Mouse (Mus musculus) hindbrain, embryonic 13.5 days (tissue): ENCODE measurements around the gene Fnip2. TPM values are rescaled to one million over a fixed set of nuclear protein-coding genes. Genes with fewer than 3 reads are reported as not detected.
"Not testable (repeated sequence)": the region's sequence is repeated elsewhere in the genome, so short reads cannot be mapped to it uniquely, and the experiment has no call there.

Experiments used
- ATAC-seq: fragments of 200-750 bp; cut with Nextera tagmentation; 2 replicates; pipeline ENCODE4 v1.8.0; 2017; ENCODE audit warnings: moderate TSS enrichment; ENCODE audit not compliant: low FRiP score
- H3K27ac ChIP-seq: fragments of 300-500 bp; sonication (generic); 2 replicates; pipeline ENCODE4 v1.5.1; 2015; ENCODE audit warnings: inconsistent platforms, mild to moderate bottlenecking, moderate library complexity
- H3K27me3 ChIP-seq: fragments of 300-500 bp; sonication (generic); 2 replicates; pipeline ENCODE4 v1.6.1; 2015; ENCODE audit warnings: mild to moderate bottlenecking, inconsistent platforms
- H3K36me3 ChIP-seq: fragments of 300-500 bp; sonication (generic); 2 replicates; pipeline ENCODE4 v1.6.1; 2015; ENCODE audit warnings: mild to moderate bottlenecking, inconsistent platforms
- H3K4me1 ChIP-seq: fragments of 300-500 bp; sonication (generic); replicated peaks from 2 replicates; pipeline ENCODE4 v1.6.1; 2015; ENCODE audit warnings: inconsistent platforms
- H3K4me2 ChIP-seq: fragments of 300-500 bp; sonication (generic); 2 replicates; pipeline ENCODE4 v1.6.1; 2015; ENCODE audit warnings: inconsistent platforms, mild to moderate bottlenecking, moderate library complexity
- H3K4me3 ChIP-seq: fragments of 300-500 bp; sonication (generic); 2 replicates; pipeline ENCODE4 v1.5.1; 2015; ENCODE audit warnings: mild to moderate bottlenecking, inconsistent platforms
- H3K9ac ChIP-seq: fragments of 300-500 bp; sonication (generic); 2 replicates; pipeline ENCODE4 v1.6.1; 2015; ENCODE audit warnings: mild to moderate bottlenecking, inconsistent platforms
- H3K9me3 ChIP-seq: fragments of 300-500 bp; sonication (generic); 2 replicates; pipeline ENCODE4 v1.6.1; 2016; ENCODE audit warnings: inconsistent platforms
- WGBS: fragments of 180-500 bp; shearing (Covaris S2); methylation state at CpG from one replicate; pipeline ENCODE4 v1.1.7; 2015; 5-methylcytosine and 5-hydroxymethylcytosine counted together
- polyA plus RNA-seq: library from polyadenylated mRNA; unstranded; fragments of >200 nt; fragmentation: Nextera tagmentation; extraction: Ambion mirVana; gene quantifications from 2 replicates; pipeline ENCODE4 v1.2.1, GENCODE M21; 2015

Gene Fnip2
- polyA plus RNA-seq, 1 experiment from 2014 or later = 4.7 TPM

DNA sequence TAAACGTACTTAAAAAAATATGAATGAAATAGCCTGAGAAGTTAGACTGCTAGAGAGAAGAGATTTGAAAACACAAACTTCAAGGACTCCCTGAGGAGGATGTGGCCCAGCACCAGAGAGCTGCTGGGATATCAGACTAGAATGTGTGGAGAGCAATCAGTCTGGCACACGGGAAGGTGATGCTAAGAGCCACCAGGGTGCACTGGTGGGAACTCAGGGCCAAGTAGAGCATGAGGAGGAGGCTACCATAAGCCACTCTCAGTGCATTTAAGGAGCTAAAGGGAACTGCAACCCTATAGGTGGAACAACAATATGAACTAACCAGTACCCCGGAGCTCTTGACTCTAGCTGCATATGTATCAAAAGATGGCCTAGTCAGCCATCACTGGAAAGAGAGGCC is 120.9 kb downstream of the Fnip2 start:
- not testable (repeated sequence) for H3K27me3 ChIP-seq, H3K9ac ChIP-seq, H3K4me1 ChIP-seq, H3K4me3 ChIP-seq, H3K4me2 ChIP-seq, H3K9me3 ChIP-seq, H3K36me3 ChIP-seq, ATAC-seq, H3K27ac ChIP-seq
- WGBS = 79% methylated on average over 3 of the region's 3 CpGs

DNA sequence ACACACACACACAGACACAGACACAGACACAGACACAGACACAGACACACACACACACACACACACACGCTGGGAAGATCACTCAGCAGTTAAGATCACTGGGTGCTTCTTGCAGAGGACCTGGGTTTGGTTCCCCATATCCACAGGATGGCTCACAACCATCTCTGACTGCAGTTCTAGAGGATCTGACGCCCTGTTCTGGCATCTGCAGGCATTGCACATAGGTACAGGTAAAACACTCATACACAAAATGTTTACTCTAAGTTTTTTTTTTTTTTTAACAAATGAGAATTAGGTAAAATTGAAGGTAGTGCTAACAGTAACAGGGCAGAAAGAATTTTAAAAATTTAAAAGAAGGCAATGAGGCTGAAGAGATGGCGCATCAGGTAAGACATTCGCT is 121.5 kb downstream of the Fnip2 start:
- H3K4me1 ChIP-seq = peaks cover 4% of the 10 kb centered on the region
- 93% methylated on average over 4 of the region's 4 CpGs for WGBS

DNA sequence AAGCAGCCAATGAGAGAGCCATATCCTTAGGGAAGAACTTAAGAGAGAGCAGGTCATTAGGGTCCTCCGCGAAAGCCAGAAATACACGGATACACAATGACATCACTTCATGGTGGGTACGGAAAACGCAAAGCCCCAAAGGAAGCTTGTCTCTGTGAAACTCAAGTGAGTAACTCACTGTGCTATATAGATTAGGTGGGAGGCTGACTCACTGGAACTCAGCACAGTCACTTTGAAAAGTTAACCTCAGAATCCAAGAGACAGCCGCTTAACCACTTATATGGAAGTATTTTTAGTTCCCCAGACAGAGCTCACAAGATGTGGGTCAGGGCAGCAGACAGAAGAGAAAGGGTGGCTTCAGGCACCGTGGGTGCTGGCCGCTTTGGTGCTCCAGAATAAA is 122.6 kb downstream of the Fnip2 start:
- H3K4me2 ChIP-seq = no peak overlapping the region
- WGBS = 87% methylated on average over 8 of the region's 8 CpGs
- H3K4me1 ChIP-seq = peaks cover 9% of the 10 kb centered on the region
- no peak overlapping the region for H3K27ac ChIP-seq
- no peaks in the 10 kb centered on the region for H3K9me3 ChIP-seq
- no peaks in the 10 kb centered on the region for H3K27me3 ChIP-seq
- H3K4me3 ChIP-seq = no peak overlapping the region
- H3K9ac ChIP-seq = no peak overlapping the region
- no peaks in the 10 kb centered on the region for H3K36me3 ChIP-seq
- ATAC-seq = no peak

More for the DNA sequence above, 121.5 kb downstream of the Fnip2 start:
- Histone ChIP-seq H3K9me3 (no peaks in the 10 kb centered on the region), H3K9ac (no peak overlapping the region), H3K27ac (no peak overlapping the region), H3K4me2 (no peak overlapping the region), H3K36me3 (no peaks in the 10 kb centered on the region), H3K4me3 (no peak overlapping the region), H3K27me3 (no peaks in the 10 kb centered on the region)
- no peak for ATAC-seq

DNA sequence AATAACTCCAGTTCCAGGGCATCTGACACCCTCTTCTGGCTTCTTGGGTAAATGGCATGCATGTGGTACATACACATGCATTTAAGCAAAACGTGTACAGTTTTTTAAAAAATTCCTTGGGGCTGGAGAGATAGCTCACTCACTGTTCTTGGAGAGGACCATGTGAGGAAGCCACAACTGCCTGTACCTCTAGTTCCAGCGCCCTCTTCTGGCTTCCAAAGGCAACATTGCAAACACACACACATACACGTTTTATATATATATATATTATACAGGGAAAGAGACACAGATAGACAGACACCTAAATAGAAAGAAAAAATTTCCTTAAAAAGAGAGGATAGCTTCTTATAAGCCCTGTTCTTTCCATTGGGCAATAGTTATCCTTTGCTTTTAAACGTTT is 123.7 kb downstream of the Fnip2 start:
- Histone ChIP-seq H3K36me3 (no peaks in the 10 kb centered on the region), H3K9ac (no peak overlapping the region), H3K27ac (no peak overlapping the region), H3K27me3 (no peaks in the 10 kb centered on the region), H3K4me2 (no peak overlapping the region), H3K9me3 (no peaks in the 10 kb centered on the region), H3K4me3 (no peak overlapping the region), H3K4me1 (peaks cover 9% of the 10 kb centered on the region)
- no peak for ATAC-seq
- WGBS = 71% methylated on average over 4 of the region's 4 CpGs

DNA sequence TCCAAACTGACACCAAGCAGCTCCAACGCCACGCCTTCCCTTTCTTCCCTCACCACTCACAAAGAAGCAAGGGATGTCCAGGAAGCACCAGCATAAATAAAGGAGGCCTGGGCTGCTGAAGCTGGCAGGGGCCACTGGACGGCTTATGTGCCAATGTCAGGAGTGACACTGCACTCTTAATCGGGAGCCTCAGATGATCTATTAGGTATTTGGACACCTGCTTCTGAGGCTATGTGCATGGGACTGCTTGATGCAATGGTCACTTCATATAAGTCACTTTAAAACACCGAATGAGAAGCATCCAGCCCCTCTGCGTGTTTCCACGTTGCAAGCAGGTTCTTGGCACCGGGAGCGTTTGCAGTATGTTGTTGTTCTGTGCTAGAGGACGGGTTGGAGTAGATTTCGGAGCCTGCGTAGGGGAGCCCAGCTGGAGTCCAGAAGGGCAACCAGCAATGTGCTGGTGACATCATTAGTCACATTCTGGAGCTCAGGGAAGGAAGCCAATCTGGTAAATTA is 126.6 kb downstream of the Fnip2 start:
- no peaks in the 10 kb centered on the region for H3K27me3 ChIP-seq
- H3K27ac ChIP-seq = peak overlapping the region; percentile 49
- H3K4me3 ChIP-seq = no peak overlapping the region
- WGBS = 60% methylated on average over 12 of the region's 12 CpGs
- peak; percentile 78 for ATAC-seq
- H3K4me2 ChIP-seq = no peak overlapping the region
- no peaks in the 10 kb centered on the region for H3K36me3 ChIP-seq
- H3K9me3 ChIP-seq = no peaks in the 10 kb centered on the region
- H3K9ac ChIP-seq = no peak overlapping the region
- H3K4me1 ChIP-seq = peaks cover 9% of the 10 kb centered on the region

DNA sequence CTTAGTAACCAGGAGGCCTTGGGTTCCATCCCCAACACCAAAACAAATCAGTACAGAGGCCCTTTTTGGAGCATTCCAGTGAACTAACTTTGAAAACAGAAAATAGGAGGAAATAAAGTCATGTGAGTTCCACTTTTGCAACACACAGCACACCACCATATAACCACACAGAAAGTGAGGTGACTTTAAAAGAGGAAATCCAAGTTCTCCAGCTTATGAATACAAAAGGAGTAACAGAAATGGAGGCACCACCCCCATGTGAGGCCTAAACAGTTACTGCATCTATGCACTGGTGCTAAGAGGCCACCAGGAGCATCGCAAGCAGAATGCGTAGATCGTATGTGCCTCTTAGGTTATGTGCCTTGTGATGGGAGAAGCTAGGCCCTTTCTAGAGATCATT is 129.3 kb downstream of the Fnip2 start:
- Histone ChIP-seq H3K9me3 (no peaks in the 10 kb centered on the region), H3K4me1 (peaks cover 9% of the 10 kb centered on the region), H3K4me3 (no peak overlapping the region), H3K27me3 (no peaks in the 10 kb centered on the region), H3K9ac (no peak overlapping the region), H3K4me2 (no peak overlapping the region), H3K36me3 (no peaks in the 10 kb centered on the region), H3K27ac (no peak overlapping the region)
- WGBS = 98% methylated on average over 3 of the region's 3 CpGs
- no peak for ATAC-seq

DNA sequence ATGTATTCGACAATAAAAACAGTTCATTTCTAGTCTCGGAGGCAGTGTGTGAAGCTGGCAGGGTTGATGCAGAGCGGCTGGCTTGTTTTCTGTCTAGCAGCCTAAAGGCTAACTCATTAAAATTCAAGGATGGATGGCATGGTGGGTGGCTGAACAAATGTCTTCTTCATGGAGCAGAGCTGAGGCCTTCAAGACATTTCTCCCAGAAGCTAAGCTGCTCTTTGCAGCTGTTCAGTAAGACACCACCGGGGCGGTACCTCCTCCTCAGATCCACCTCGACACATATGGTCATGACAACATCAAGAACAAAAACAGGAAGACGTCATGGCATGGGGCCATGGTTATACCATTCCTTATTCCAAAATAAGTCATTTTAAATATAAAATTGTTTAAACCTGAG is 131.4 kb downstream of the Fnip2 start:
- Histone ChIP-seq H3K36me3 (no peaks in the 10 kb centered on the region), H3K9me3 (no peaks in the 10 kb centered on the region), H3K9ac (no peak overlapping the region), H3K4me1 (peaks cover 5% of the 10 kb centered on the region), H3K27ac (no peak overlapping the region), H3K27me3 (no peaks in the 10 kb centered on the region), H3K4me3 (no peak overlapping the region), H3K4me2 (no peak overlapping the region)
- no peak for ATAC-seq
- 86% methylated on average over 7 of the region's 7 CpGs for WGBS

DNA sequence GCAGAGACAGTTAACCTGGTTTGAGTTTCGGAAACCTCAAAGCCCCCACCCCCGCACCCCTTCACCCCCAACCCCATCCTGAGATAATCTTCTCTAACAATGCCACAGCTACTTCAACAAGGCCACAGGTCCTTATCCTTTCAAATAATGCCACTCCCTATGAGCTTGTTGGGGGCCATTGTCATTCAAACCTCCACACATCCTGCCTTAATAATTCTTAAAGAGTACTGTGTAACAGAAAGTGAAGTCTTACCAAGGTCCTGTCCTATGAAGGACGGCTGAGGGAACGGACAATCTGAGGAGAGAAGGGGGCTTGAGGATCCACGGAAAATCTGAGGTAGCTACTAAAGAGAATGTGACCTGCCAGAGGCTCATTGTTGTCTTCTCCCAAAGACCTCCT is 132.6 kb downstream of the Fnip2 start:
- Histone ChIP-seq H3K27ac (no peak overlapping the region), H3K4me3 (no peak overlapping the region), H3K9me3 (no peaks in the 10 kb centered on the region), H3K9ac (no peak overlapping the region), H3K27me3 (no peaks in the 10 kb centered on the region), H3K36me3 (no peaks in the 10 kb centered on the region), H3K4me1 (no peaks in the 10 kb centered on the region), H3K4me2 (no peak overlapping the region)
- ATAC-seq = no peak
- WGBS = 50% methylated on average over 5 of the region's 5 CpGs

DNA sequence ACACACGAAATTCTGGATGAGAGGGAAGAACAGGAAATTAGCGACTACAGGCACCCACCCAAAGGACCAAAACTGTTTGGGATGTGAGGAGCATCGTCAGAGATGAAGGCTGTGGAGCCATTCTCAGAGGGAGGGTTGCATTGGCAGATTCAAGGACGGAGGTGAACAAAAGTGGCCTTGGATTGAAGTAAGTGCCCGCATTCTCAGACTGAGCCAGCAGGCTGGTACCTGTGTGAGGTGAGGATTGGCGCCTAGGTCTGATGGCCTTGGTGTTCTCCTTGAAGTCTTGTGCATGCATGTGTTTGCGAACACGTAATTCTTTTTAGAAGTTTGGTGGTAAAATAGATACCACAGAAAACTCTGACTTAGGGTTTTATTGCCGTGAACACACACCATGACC is 133.2 kb downstream of the Fnip2 start:
- 89% methylated on average over 9 of the region's 9 CpGs for WGBS
- Histone ChIP-seq H3K27ac (no peak overlapping the region), H3K4me1 (no peaks in the 10 kb centered on the region), H3K36me3 (no peaks in the 10 kb centered on the region), H3K9me3 (no peaks in the 10 kb centered on the region), H3K4me2 (no peak overlapping the region), H3K4me3 (no peak overlapping the region), H3K27me3 (no peaks in the 10 kb centered on the region), H3K9ac (no peak overlapping the region)
- ATAC-seq = no peak

DNA sequence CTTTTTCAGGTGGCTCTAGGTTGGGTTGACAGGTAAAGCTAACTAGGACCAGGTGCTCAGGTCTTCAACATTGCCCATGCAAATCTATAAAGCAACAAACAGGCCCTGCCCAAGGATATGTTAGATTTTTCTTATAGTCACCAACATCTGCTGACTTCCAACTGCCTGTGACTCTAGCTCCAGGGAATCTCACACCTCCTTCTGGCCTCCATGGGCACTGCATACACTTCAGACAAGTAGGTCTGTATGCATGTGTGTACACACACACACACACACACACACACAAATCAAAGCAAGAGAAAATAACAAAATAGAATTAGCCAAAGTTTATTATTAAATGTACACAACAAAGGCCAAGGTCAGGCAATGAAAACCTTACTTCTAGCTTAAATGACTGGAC is 134.0 kb downstream of the Fnip2 start:
- H3K9me3 ChIP-seq = no peaks in the 10 kb centered on the region
- no peaks in the 10 kb centered on the region for H3K27me3 ChIP-seq
- no peaks in the 10 kb centered on the region for H3K4me1 ChIP-seq
- H3K36me3 ChIP-seq = no peaks in the 10 kb centered on the region
- ATAC-seq = no peak
- no peak overlapping the region for H3K4me3 ChIP-seq
- no peak overlapping the region for H3K9ac ChIP-seq
- H3K4me2 ChIP-seq = no peak overlapping the region
- no peak overlapping the region for H3K27ac ChIP-seq

DNA sequence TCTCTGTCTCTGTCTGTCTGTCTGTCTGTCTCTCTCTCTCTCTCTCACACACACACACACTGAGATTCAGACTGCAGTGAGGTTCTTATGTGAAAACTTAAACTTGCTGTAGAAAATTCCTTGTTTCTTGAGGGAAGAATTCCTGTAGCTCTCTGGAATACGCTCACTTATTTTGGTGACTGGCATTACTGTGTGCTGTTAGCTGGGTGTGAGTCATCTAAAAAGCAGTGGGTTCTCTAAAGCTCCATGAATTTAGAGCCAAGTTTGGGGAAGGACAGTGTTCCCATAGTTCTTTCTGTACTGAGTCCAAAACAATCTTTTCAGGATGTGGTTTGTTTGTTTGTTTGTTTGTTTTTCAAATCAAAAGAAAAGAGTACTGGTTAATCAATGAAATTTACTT is 142.2 kb downstream of the Fnip2 start:
- Histone ChIP-seq H3K9ac (no peak overlapping the region), H3K27ac (no peak overlapping the region), H3K4me3 (no peak overlapping the region), H3K9me3 (no peaks in the 10 kb centered on the region), H3K27me3 (no peaks in the 10 kb centered on the region), H3K36me3 (no peaks in the 10 kb centered on the region), H3K4me1 (no peaks in the 10 kb centered on the region), H3K4me2 (no peak overlapping the region)
- no peak for ATAC-seq
- WGBS = 96% methylated on average over 1 of the region's 1 CpGs

DNA sequence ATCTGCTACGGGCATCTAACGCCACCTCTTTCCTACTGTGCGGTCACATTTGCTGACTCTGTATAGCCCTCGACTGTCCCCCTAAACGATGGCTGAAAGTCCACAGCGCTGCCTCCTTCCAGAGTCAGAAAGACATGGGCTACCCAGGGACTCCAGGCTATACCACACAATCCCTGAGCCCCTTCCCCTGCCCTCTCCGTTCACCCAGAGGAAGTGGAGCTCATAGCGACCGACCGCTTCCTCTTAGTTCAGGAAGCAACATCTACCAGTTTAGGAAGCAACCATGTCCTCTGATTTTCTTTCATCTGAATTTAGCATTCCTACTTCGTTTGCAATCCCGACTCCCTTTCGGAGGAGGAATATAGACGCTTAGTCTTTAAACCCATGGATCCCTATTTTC is 148.7 kb downstream of the Fnip2 start:
- Histone ChIP-seq H3K4me3 (no peak overlapping the region), H3K9ac (no peak overlapping the region), H3K27ac (no peak overlapping the region), H3K36me3 (no peaks in the 10 kb centered on the region), H3K27me3 (no peaks in the 10 kb centered on the region), H3K4me1 (peaks cover 7% of the 10 kb centered on the region), H3K4me2 (no peak overlapping the region), H3K9me3 (no peaks in the 10 kb centered on the region)
- no peak for ATAC-seq
- WGBS = 82% methylated on average over 14 of the region's 14 CpGs

DNA sequence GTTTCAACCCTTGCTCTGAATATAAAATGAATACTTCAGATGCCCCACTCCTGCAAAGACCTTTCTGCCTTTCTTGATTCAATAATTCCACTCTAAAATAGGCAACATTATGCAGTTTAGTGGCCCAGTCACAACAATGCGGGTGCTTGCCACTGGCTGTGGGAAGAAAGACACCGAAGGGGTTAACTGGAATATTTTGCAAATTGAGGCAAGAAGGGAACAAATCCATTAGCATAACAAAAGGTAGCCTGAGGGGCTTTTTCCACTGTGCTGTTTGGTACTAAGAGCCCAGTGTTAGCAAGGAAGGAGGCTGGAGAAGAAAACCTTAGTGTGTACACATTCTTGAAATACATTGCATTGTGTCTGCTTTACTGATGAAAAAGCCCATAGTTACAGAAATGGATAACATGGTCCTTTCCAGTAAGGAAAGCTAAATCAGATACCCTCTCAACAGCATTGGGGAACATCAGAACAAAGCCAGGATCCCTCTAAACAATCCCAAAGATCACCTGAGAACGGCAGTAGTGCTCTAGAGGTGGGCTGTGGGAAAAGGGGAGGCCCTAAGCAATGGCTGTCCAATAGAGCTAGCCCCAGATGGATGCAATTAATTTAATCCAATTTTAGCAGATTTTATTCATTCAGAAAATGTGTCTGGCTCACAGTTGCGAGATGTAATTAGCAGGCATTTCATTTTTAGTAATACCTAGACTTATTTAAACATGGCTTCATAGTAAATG is 150.5 kb downstream of the Fnip2 start:
- Histone ChIP-seq H3K36me3 (no peaks in the 10 kb centered on the region), H3K4me2 (0 out of 2 replicates have a peak overlapping the region, but pooled peaks have one; percentile 15), H3K9me3 (no peaks in the 10 kb centered on the region), H3K9ac (no peak overlapping the region), H3K27me3 (no peaks in the 10 kb centered on the region), H3K4me3 (no peak overlapping the region), H3K27ac (peak overlapping the region; percentile 79), H3K4me1 (peaks cover 7% of the 10 kb centered on the region)
- ATAC-seq = peak; percentile 88
- 15% methylated on average over 4 of the region's 4 CpGs for WGBS
